Mouse (Mus musculus) urinary bladder, postnatal 14 days (tissue): ENCODE data around the gene Inafm2.

Source experiments
- DNase-seq: peaks from one replicate; pipeline ENCODE4 v3.0.0; 2021; ENCODE audit warnings: low spot score

Inafm2 gene

DNA sequence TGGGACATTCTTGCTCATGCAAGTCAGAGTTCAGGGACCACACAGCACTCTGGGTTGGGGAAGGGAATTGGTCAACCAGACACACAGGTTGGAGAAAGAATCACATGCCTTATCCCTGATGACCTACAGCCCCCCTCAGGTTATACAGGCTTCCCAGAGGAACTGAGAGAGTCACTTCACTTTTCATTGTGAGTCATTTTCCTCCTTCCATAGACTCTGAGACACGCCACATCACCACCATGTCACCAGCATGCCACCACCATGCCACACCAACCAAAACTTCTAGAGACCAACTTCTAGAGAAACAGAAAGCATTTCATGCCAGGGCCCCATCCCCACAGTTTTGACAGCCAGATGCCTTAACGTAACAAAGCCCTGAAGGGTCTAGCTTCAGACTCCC, 18.7 kb upstream of the Inafm2 start:
- DNase-seq, result no peak

- DNase-seq, result no peak
Observed at GRCm38 (mm10) chr2:118727911-118728310, 17.6 kb upstream of the Inafm2 start.

DNA sequence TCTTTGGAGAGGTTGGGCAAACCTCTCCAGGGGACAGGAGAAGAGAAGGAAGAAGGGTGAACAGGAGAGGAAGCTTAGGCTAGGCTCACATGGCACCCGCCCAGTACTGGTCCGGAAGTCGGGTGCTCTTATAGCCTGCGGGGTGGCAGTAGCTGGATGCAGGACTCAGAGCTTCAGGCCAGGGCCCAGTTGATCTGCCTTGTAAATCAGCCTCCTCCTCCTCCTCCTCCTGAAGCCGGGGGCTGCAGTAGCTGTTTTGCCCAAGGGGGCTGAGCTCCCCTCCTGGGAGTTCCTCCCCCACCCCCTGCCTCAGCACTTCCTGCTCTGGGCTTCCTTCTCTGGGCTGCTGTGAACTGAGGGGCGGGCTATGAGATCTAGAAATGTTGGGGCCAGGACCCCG, 17.2 kb upstream of the Inafm2 start, which contains the start of gene Plcb2:
Gene Plcb2, minus strand, starts transcription at position 102 of the 400 bp plus-strand sequence.
- DNase-seq, result no peak

DNA sequence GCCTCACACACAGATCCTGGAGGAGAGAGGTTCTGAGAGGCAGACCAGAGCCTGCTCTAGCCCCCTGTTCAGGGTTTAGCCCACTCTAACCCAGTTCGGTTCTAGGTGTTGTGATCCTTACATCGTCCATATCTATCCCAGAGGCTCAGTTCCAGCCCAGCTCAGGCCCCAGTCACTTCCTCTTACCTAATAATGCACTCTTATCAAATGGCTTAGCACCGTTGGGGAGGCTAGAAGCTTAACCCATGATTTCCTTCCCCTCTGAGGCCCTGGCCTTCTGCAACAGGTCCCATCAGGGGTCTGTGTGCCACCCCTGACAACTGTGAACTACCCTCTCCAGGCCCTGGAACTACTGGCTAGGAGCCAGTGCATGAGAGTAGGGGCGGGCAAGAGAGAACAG, 16.4 kb upstream of the Inafm2 start:
- DNase-seq, result no peak

- DNase-seq, result no peak
Observed at GRCm38 (mm10) chr2:118729816-118730621, 15.5 kb upstream of the Inafm2 start.

GRCm38 (mm10) chr2:118730622-118730915, 15.0 kb upstream of the Inafm2 start:
- DNase-seq, result peak; percentile 71

DNA sequence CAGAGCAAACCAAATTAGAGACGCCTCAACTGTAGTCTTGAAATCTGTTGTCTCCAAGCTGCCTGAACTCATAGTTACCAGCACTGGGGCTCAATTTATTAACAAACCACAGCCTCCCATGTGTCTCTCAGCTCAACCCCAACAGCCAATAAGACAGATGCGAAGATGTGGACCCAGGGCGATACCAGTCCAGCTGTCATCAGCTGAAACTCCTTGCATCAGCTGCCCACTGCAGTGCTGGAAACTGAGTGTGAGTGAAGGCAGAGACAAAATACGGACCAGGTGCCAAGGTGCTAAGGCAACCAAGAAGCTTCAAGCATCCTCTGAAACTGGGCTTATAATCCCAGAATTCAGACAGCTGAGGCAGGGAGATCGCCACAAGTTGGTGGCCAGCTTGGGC, 13.6 kb upstream of the Inafm2 start:
- no peak for DNase-seq

GRCm38 (mm10) chr2:118733341-118733740, 12.2 kb upstream of the Inafm2 start:
- no peak for DNase-seq

- DNase-seq, result no peak
Observed at GRCm38 (mm10) chr2:118740341-118740740, 5.2 kb upstream of the Inafm2 start.

GRCm38 (mm10) chr2:118741183-118741582, 4.4 kb upstream of the Inafm2 start:
- no peak for DNase-seq

DNA sequence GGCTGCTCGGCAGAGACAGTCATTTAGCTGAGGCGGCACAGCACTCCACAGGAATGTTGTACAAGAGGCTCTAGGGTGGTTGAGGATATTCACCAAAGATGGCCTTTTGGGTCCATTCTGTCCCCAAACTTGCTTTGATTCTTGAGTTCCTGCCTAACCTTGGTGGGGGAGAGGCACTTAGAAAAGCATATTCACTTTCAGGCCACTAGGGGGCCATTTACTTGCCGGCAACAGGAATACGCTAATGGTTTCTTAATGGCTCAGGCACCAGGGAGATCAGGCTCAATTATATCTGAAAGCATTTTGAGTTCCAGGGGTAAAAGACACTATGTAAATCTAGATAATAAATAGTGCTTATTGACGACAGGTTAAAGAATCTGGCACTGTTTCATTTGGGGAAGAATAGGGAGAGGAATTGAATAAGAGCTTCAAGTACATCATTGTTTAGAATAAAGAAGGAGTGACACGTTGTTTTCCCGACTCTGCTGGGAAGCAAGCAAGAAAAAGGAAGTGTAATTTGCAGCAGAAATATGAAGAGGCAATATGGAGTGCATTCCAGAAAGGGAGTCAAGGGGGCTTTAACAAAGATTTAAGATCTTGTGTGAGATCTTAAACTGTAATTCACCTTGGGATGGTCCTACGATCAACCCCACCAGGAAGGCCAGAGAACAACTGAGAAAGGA, 2.2 kb upstream of the Inafm2 start:
- DNase-seq, result no peak

DNA sequence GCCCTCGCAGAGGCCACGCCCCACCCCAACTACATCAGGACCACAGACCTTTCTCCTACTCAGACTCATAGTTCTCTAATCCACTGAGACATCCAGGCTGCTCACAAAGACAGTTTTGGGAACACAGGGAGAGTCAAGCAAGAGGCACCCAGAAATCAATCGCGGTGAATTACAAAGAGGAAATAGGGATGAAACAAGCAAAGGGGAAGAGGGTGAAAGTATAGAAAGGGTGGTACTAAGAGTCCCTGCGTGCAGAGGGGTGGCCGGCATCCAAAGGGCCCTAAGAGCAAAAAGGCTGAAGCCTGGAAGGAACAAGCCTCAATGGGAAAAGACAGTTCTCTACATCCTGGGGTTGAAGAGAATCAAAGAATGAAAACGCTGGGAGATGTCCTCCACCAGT, 937 bp upstream of the Inafm2 start:
- no peak for DNase-seq

- DNase-seq, result no peak
Observed at GRCm38 (mm10) chr2:118745915-118746901, 650 bp downstream of the Inafm2 start.

- DNase-seq, result no peak
Observed at GRCm38 (mm10) chr2:118747301-118747960, 1.9 kb downstream of the Inafm2 start.

GRCm38 (mm10) chr2:118749341-118749884, 3.9 kb downstream of the Inafm2 start:
- DNase-seq, result no peak

DNA sequence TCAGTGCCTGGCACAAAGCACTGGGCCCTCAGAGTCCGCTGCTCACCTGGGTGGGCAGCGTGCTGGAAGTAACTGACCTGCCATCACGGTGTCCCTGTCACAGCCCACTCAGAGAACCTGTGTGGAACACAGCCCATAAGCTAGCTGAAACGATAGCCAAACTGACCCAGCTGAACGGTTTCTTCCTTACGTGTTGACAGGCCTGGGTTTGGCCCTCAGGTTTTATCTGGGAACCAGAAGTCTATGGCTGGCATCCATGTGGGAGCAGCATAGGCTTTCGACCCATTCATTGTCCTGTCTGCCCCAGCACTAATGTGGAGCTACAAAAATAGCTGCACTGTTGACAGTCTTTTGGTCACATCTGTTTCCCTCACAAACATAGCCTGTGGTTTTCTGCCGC, 4.9 kb downstream of the Inafm2 start:
- no peak for DNase-seq

DNA sequence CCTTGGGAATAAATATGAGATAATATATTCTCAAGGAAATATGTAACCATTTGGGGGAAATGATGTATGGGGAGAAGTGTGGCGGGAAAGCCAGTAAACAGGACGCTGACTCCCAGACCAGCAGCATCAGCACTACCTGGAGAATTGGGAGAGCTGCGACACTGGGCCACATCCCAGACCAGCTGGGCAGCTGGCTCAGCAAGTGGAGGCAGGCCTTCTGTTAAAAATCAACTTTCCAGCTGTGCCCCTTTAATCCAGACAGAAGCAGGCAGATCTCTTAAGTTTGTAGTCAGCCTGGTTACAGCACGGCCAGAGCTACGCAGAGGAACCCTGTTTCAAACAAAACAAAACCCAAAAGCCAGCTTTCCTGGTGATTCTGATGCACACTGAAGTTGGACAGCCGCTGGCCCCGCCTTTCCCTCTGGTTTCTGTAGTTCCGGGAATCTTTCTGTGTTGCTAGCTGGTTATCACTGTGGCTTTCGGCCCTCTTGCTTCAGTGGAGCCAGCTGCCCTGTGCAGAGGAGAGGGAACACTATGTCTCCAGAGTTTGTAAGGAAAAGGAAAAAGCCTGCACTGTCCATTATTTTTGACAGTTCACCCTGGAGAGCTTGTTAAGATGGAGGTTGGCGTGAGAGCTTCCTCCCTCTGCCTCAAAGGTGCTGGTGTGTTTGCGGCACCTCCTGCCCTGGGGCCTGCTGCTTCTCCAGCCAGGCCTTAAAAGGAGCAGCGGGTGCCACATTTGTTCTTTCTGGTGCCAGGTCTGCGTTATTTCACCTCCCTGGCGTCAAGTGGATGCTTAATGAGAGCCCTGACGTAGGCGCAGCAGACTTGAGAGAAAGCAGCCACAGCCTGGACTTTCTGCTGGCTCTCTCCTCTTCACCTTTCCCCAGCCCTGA, 6.6 kb downstream of the Inafm2 start:
- no peak for DNase-seq

GRCm38 (mm10) chr2:118752792-118753108, 7.2 kb downstream of the Inafm2 start:
- no peak for DNase-seq

GRCm38 (mm10) chr2:118754143-118754542, 8.6 kb downstream of the Inafm2 start:
- DNase-seq, result no peak

- no peak for DNase-seq
Observed at GRCm38 (mm10) chr2:118755407-118755806, 9.8 kb downstream of the Inafm2 start.

GRCm38 (mm10) chr2:118756103-118756502, 10.5 kb downstream of the Inafm2 start:
- DNase-seq, result no peak
